Mouse (Mus musculus): ENCODE measurements around the gene Glt8d2.

The Glt8d2 gene

DNA sequence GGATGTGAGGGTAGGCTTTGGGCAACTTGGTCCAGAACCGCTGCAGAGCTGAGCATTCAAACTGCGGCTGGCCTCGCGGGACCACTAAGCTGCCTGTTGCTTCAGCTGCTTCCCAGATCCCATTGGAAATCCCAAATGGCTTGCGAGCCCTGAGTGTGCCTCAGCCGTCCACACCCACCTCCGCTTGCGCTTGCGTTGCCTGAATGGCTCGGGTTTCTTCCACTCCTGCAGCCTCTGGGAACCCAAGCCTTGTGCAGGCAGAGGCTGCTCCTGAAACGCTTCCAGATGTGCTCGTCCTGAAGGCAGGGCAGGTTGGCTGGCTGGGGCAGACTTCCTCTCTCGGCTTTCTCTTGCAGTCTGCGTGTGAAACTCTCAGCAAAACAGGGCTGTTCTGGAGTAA is at the start of gene Glt8d2:
TSS of gene Glt8d2 (minus strand) at position 157 of the 400 bp plus-strand sequence.
- peak; percentile 68 for DNase-seq (ENCODE audit: low read depth, low spot score)

DNA sequence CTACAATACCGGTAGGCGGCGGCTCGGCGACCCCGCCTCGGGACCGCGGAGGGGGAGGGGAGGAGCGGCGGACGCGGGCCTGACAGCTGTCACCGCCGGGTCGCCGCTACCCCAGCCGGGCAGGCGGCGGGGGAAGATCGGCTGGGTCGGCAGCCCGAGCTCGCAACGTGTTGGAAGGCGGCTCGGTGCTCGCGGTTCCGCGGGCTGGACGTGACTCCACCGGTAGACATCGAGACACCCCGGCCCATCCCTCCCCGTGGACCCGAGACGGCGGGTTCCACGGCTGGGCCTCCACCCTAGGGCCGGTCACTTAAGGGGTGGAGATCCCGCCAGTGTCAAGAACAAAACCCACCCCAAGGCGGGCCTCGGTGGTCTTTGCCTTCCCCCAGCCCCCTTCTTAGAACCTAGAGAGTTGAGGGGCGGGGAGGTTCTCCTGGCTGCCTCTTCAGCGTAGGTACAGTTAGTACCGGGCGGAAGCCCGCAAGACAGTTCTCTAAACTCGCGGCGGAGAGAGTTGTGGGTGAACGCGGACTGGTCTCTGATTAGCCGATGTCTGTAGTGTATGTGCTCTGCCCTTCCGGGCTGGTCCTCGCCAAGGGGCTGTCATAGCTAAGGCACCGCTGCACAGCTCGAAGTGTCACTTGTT is 9.0 kb upstream of the Glt8d2 start:
- peak; percentile 43 for DNase-seq (ENCODE audit: low read depth, low spot score)

DNA sequence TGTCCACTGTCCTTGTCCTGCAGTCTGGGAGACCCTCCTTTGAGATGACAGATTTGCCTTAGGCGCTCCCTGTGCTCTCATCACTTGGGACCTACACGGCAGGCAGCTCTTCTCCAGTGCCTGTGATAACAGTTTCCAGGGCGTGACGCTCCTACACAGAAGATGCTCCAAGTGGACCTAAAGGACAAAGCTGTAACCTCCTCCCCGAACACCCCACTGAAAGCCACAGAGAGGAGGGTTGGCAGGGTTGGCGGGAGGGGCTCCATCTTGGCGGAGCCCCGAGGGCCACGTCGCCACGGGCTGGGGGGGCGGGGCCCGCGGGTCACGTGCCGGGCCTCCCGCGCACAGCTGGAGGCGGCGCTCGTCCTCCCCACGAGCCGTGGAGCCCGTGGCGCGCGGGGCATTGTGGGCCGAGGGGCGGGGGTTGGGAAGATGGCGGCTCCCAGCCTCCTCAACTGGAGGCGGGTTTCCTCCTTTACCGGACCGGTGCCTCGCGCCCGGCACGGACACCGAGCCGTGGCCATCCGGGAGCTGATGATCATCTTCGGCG is 8.3 kb upstream of the Glt8d2 start:
- peak; percentile 79 for DNase-seq (ENCODE audit: low read depth, low spot score)

DNA sequence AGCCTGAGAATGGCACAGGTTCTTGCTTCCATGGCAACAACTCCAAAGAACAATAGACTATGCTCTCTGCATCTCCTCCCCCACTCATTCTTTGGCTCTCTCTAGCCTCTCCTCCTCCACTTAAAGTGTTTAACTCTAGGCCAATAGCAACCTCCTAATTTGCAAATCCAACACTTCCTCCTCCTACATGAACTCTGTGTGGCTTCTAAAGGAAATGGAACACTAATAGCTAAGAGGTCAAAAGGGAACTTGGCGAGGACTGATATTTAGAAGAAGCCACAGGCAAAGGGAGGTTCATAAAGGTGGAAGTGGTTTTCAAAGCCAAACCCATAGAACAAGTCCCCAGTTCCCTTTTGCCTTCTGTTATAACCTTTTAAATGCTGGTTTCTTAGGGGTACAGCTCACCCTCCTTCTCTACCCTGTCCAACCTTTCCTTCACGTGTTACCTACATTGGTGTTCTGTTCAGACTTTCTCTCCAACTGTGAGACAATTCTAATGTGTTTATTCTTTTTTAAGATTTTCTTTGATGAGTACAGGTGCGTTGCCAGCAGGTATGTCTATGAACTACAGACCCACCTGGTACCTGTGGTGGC is 7.0 kb upstream of the Glt8d2 start:
- DNase-seq (ENCODE audit: low read depth, low spot score): peak; percentile 86

DNA sequence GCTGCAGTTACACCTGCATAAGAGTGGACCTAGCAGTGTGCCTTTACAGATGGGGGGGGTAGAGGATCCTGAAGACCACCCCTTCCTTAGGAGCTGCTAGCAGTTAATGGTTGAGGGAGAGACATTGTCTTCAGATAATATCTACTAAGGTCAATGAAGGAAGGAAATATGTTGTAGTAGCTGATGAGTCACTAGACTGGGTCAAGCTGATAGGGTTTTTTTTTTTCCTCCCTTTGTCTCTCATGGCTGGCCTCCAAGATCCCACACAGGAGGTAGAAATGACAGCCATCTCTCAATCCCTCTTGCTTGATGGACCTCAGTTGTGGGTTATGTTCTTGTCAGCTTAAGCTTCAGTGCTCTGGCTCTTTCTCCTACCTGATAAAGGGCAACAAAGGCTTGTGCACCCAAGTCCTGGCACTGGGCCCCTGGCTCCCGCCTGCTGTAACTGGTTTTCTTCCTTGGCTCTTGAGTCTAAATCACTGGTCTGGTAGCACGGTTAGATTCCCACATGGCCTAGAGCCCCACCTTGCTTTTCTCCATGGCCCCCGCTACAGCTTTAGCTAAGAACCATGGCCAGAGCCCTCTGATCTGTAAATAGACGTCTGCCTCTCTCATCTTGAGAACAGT is 6.1 kb upstream of the Glt8d2 start:
- no peak for DNase-seq (ENCODE audit: low read depth, low spot score)

DNA sequence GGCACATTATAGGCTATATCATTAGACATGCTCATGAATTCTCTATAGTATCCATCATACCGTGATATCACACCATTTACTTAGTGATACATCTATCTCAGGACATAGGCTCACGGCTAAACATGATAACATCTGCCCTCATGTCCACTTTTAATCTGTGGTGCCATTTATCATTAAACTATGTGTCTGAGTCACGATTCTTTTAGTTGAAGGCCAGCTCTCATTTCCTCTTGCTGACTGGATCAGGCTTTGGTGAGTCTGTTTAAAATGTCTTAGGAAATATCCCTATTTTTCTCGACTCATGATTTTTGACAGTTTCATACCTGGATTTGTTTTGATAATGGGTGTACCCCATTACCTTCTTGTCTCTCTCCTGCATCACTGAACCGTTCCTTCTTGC is 5.5 kb upstream of the Glt8d2 start, which contains the start of gene Hcfc2:
TSS of gene Hcfc2 (plus strand) at position 205 of the 400 bp plus-strand sequence.
- no peak for DNase-seq (ENCODE audit: low read depth, low spot score)

DNA sequence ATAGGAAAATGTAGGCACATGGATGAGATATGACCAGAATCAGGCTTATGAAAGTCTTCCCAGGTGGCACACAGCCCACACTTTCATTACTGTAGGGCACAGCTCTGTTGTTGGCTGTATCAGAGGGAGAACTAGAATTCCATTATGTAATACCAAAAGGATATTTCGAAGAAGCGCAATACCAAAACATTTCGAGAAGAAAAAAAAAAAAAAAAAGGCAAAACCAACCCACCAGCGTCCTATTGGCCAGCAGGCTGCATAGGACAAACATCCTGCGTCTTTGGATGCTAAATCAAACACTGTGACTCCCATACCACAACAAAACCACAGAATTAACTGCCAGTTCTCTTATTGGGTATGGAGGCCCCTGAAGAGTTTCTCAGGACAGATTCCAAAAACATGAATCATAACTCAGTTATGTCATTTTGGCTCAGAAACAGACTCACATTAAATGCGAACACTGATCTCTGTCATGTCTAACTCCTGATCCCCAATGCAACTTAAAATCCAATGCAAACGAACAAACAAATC is 704 bp downstream of the Glt8d2 start:
- no peak for DNase-seq (ENCODE audit: low read depth, low spot score)

DNA sequence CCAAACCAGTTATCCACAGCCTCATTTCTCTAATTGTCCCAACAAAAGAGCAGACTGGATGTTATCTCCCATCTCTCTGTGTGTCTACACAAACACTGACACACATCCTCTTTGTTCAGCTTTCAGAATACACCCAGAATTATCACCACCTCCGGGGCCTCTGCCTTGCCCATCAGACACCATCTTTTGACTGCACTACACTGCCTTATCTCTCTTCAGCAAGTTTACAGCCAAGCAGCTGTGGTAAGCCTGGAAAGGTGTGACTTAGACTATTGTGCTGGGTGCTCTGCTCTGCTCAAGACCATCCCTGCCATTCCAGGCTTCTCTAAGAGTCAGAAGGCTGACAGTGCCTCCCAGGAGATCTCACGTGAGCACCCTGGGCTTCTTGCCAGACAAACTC is 5.0 kb downstream of the Glt8d2 start:
- no peak for DNase-seq (ENCODE audit: low read depth, low spot score)

DNA sequence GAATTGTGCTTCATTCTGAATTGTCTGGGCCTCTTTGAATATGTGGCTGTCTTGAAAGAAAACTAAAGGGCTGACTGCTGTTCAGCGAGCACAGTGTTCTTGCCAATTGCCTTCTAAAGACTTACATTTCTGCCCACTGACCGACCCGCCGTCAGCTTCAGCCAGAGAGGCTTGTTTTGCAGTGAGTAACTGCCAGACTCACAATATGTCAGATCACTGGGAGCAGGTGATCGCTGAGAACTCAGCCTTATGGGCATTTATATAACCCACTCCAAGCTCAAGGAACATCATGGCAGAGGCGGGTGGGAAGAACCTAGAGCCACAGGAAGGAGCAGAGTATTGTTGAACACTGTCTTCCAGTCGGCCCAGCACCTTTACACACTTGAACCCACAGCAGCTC is 8.8 kb downstream of the Glt8d2 start:
- DNase-seq (ENCODE audit: low read depth, low spot score): no peak

DNA sequence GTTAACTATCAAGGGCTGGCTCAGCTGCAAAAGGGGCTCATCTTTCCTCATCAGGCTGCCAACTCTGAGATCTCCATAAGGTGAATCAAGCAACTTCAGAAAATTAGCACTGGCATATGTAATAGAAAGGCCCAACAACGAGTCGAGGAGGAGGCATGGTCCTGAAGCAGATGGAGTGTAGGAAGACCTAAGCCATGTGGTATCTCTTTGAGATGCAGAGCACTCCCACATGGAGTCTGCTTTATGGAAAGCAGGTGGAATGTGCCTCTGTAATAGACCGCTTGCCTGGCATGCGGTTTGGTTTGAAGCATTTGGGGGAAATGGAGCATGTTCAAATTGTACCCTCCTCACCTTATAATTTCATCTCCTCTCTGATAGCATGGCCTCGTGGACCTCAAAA is 9.7 kb downstream of the Glt8d2 start:
- DNase-seq (ENCODE audit: low read depth, low spot score): no peak

DNA sequence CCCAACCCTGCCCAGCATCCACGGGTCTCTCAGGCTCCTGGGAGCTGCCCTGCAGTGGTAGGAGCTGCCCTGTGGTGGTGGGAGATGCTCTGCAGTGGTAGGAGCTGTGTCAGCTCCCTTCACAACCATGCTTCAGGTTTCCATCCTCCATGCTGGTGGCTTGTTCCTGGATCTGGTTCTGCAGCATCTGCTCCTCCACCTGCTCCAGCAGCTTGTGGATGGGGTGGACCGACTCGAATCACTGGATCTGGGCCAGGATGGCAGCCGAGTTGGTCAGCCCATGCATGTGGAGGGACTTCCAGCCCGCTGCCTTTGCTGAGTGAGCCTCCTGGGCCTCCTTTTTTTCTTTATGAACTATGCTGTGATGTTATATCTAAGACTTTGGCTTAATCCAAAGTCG is 13.5 kb downstream of the Glt8d2 start:
- DNase-seq (ENCODE audit: low read depth, low spot score): no peak

DNA sequence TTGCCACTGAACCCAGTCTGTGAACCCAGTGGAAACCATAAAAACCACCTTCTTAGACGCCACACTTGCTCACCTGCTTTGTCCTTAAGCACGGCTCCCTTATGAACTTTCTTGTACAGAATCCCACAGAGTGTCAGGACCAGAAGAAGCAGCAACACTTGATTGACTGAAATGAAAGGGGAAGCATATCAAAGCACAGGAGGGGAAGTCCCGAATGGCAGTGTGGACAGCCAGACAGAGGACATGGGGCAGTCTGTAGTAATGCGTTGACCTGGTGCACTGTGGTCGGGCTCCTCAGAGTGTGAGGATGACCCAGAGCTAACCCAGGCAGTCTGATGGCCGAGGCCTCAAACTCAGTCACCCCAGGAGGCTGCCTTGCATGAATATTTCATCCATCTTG is 20.2 kb downstream of the Glt8d2 start:
- no peak for DNase-seq (ENCODE audit: low read depth, low spot score)

DNA sequence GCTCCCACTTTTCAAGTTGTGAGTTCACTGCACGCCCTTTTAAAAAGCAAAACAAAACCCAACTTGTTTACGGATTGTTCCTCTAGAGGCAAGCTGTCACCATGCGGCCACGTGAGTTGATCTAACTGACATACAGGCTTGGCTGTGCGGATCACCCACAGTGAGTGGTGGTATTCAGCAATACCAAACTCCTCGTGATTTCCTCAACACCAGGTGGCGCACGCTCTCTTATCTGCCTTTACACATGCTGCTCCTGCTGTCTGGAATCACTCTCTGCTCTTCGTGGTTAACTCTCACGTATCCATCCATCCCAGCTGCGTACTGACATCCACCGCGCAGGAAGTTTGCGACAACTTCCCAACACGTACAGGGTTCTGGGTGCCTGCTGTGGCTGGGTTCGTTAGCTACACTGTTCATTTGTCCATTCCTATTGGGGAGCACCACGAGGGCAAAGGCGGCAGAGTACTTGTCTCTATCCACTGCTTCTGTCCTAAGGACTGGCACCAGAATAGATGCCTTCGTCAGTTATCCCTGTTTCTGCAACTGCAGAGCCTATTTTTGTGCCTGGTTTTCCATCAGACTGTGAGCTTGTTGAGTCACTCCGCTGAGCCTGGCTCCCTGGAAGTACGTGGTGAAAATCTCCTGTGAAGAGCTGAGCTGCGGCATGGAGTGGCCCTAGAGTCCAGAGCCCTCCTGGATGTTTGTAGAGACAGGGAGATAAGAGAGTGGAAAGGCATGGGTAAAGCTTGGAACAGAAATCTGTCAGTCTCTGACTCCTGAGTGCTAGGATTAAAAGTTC is 23.8 kb downstream of the Glt8d2 start:
- peak; percentile 95 for DNase-seq (ENCODE audit: low read depth, low spot score)

DNA sequence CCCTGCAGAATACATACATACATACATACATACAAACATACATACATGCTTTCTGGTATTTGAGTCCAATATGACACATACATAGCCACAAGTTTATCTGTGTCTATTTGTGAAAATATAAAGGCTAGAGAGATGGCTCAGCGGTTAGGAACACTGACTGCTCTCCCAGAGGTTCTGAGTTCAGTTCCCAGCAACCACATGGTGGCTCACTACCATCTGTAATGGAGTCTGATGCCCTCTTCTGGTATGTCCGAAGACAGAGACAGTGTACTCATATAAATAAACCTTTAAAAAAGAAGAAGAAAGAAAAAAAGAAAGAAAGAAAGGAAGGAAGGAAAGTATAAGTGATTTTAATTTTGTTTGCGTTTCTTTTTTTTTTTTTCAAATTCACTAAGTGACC is 24.5 kb downstream of the Glt8d2 start:
- no peak for DNase-seq (ENCODE audit: low read depth, low spot score)

DNA sequence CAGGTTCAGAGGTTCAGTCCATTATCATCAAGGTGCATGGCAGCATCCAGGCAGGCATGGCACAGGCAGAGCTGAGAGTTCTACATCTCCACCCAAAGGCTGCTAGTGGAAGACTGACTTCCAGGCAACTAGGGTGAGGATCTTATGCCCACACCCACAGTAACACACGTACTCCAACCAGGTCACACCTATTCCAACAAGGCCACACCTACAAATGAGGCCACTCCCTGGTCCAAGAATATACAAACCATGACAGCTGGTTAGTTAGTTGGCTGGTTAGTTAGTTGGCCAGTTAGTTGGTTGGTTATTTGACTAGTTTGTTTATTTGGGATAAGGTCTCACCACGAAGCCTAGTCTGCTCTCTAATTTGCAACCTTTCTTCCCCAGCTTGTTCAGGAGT is 27.2 kb downstream of the Glt8d2 start:
- DNase-seq (ENCODE audit: low read depth, low spot score): no peak

DNA sequence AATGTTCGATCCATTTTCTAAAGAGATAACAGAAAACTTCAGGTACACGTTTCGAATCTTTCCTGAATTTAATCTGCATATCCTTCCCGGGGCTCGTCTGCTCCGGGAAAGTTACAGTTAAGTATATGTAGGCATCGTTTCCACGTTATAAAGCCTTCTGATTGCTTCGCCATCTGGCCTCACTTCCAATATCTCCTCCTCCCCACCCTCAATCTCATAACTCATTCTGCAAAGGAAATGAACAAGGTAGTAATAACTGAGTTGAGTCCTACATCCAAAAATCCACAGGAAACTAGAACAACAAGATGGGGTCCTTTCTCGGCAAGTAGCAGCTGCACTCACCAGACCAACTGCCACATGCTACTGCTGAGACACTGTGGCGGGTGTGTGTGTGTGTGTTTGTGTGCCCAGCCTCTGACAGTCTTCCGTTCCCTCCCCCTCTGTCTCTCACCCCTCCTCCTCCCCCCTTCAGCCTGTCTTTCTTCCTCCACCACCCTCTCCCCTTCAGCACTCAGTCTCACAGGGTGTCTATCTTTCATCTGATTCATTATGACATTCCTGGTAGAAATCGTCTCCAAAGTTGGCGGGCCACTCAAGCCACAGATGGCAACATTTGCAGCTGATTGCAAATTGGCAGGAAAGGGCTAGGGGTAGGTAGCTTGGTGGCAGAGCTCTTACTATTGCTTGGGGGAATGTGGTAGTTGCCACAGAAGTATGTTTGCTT is 28.0 kb downstream of the Glt8d2 start:
- DNase-seq (ENCODE audit: low read depth, low spot score): no peak

DNA sequence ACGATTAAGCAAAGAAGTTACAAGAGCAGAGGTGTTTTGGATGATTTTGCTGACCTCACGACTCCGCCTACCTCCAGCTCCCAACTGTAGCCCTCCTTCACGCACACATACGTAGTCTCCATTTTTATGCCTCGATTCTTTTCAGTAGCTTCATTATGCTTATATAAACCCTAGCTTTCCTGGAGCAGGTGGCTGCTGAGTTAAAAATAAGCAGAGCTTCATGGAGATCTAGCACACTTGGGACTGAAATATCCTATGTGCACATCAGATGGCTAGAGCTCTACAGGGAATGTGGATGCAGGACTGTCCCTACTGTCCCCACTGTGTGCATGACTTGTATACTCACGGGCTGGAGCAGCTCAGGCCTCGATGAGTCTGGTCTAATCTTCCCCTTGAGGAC is 28.6 kb downstream of the Glt8d2 start:
- DNase-seq (ENCODE audit: low read depth, low spot score): no peak

DNA sequence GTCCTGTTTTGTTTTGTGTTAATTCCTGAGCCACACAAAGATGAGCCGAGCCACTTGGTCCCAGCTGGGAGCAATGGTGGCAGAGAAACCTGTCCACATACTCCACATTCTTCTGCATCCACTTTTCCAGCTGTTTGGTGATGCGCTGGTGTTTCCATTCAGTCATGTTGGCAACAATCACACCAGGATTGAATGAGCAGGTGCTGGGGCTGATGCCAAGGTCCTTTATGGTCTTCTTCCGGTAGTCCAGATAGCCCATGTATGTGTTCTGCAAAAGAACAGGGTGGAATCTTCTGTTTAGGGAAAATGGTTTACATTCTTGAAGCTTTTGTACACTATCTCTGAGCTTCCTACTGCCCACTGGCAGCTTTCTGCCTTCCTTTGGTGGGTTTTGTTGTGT is 35.9 kb downstream of the Glt8d2 start:
- no peak for DNase-seq (ENCODE audit: low read depth, low spot score)

DNA sequence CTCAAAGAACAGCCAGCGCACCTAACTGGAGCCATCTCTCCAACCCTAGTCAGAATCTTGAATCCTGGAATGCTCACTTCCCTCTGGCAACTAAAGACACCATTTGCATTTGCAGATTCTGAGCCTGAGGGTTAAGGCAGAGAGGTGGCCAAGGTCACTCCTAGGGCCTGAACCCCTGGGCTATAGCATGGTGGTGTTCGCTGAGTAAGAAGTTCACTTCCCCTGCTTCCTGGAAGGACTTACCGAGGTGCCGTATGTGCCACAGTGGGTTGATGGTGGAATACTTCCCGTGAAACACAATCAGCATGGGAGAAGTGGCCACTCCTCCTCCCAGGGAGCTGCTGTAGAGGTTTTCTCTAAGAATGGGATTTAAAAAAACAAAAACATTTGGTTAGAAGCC is 37.8 kb downstream of the Glt8d2 start:
- peak; percentile 81 for DNase-seq (ENCODE audit: low read depth, low spot score)

DNA sequence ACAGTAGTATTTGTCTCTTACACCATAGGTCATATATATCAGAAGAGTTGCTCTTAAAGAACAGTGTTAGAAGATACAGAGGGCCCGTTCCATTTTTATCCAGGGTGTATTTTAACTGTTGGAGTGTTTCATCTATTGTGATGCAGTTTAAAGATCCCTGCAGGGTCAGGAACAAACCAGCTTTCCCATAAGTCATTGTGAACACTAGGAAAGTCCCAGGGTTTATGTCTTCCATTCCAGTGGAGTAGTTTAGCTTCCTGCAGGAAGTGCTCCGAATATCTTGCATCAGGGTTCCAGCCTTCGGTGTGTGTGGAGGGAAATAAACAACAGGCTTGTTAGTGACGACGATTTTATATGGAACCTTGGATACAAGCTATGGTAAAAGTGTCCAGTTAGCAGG is 39.2 kb downstream of the Glt8d2 start:
- peak; percentile 52 for DNase-seq (ENCODE audit: low read depth, low spot score)

DNA sequence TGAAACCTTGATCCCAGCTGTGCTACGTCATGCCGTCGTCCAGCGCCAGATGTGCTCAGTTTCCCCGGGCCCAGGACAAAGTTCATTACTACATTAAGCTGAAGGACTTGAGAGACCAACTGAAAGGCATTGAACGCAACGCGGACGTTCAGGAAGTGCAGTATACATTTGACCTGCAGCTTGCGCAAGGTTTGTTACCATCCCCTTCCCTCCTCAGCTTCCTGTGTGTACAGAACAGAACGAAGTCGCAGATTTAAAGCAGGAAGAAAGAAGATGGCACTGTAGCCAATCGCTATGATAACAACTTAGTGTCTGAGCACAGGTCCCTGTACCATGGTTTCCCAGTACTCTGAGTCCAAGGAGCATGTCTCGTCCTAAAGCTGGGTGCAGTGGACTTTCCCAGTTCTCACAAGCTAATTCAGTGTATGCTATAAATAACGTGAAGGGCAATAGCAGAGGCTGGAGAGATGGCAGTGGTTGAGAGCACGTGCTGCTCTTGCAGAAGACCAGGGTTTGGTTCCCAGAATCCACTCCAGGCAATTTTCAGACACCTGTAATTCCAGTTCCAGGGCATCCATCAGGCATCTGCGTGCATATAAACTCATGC is 43.1 kb downstream of the Glt8d2 start:
- DNase-seq (ENCODE audit: low read depth, low spot score): no peak

Measured in R1 (cell line).